Mouse (Mus musculus) cerebellum, adult 9-11 months (tissue): ENCODE measurements at regions not wholly inside any gene's neighbourhood (a gene's known extent, or its start where the extent isn't known, plus 50 kb on each side); places are given as distances from the start of the nearest gene placed in this dataset.

Source experiments
- DNase-seq: peaks from one replicate; pipeline ENCODE4 v3.0.0; 2022

DNA sequence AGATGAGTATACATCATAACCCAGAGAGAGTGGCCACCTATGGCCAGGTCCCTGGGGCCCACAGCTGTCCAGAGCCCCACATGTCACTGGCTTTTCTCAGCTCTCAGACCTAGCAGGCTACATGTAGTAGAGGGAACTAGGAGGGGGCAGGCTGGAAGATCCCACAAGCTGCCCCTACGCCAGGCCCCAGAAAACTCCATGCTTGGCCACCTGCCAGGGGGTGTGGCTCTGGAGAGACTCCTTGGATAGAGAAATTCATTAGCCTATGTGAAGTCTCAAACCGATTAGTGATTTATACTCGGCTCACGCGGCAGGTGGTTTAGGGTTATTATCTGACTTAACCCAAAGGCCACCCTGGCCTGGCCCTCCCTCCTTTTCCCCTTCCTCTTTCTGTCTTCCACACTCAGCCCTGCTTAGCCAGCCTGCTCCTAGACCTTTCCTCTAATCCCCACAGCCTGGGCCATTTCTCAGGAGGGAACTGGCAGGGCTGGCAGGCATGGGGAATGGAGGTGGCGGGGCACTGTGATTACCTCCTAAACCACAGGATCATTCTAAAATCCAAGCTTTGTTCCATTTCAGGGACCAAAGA lies 77.7 kb downstream of the Efnb1 start:
- no peak for DNase-seq

- DNase-seq, result no peak
Measured at GRCm38 (mm10) chrX:99204077-99204476, 68.1 kb downstream of the Efnb1 start.

GRCm38 (mm10) chrX:99201081-99201480 lies 65.2 kb downstream of the Efnb1 start:
- DNase-seq, result no peak

GRCm38 (mm10) chrX:99199669-99200068 lies 63.7 kb downstream of the Efnb1 start:
- DNase-seq, result no peak

DNA sequence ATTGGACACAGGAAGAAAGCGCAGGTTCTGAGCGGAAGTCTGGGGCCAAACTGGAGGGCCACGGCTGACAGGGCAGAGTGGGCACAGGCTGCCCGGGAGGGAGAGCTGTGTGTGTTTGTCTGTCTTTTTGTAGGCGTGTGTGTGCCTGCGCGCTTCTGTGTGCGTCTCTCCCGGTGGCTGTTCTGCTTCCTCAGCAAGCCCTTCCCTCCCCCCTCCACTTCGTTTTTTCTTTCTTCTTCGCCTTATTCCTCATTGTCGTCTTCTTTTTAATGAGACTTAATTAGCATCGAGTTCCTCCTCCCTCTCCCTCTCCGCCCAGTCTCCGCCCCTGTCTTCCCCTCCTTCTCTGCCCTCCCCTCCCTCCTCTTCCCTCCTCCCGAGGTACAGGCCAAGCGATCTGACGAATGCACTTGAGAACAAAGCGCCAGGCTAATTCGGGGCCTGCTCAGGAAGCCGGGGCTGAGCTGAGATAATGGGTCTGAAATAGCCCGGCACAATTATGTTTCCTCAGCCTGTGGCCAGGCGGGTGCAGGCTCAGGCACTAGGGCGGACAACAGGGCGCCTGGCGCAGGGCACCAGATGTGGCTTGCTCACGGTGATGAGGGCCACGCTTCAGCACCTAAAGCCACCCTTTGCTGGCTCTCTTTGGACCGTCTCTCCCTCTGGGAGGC lies 63.2 kb downstream of the Efnb1 start:
- peak; percentile 64 for DNase-seq
